Mouse (Mus musculus) lung, postnatal 36 days (tissue): ENCODE results near the gene Rbfox1.

Experiments used
- DNase-seq: peaks from one replicate; pipeline ENCODE4 v3.0.0; 2022; ENCODE audit warnings: mixed read lengths

Rbfox1 gene

DNA sequence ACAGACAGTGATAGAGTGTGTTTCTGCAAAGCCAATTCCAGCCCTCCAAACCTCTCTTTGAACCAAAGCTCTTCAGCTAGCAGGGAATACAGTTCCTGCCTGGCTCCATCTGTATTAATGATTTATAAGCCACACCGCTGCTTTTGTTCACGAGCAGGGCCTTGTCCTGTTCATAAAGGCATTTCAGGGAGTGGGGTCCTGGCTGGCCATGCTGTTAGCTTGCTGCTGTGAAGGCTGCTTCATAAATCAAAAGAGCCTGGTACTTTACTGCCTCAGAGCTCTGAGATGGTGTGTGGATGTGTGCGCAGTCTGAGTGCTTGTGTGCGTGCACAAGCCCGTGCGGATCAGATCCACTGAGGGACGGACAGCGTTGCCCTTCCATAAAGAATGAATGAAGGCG is 1165.8 kb downstream of the Rbfox1 start:
- DNase-seq, result no peak

DNA sequence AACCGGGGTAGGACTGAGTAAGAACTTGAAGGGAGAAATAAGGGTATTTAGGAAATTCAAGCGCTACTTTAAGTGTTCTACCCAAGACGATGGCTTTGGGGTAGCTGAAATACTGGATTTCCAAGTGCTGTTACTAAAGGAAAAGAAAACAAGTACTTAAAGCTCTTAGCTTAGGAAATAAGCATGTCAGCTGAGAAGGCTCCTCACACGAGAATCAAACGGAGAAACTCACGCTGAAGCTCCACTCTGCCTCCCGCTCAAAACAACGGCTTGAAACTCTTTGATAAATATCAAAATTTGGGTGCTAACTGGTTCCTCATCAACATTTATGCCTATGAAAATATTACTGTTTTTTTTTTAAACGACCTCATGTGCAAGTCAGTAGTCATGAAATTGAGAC is 1166.8 kb downstream of the Rbfox1 start:
- no peak for DNase-seq

DNA sequence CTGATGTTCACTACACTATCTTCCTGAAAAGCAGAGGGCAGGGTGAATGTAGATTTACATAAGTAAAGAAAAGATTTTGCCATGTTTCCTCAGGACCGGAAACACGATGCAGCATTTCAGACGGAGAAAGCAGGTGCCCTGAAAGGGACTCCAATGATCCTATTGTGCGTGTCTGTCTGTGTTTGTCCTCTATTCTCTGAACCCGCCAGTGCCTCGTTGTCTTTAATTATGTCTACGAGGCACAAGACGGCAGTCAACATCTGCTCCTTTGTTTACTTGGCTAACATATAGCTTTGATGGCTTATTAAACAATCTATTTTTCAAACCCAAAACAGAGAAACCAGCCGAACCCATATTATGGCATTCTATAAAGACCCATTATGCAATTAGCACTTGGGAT is 1167.3 kb downstream of the Rbfox1 start:
- DNase-seq, result no peak

DNA sequence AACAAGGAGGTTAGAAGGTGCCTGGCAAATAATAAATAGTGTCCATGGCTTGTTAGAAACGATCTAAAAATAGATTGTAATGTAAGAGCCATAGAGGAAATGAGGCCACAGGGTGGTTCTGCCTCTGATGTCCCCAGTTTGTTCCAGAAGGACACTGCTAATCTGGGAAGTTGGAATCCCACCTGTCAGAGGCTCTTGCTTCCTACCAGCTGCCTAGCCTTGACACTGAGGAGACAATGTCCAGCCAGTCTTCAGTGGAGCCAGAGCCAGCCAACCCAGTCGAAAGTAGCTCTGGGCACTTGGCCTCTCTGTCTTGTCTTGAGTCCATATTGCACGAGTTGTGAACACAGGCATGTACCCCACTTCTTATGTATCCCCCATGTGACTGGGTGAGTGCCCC is 1172.6 kb downstream of the Rbfox1 start:
- DNase-seq, result no peak

DNA sequence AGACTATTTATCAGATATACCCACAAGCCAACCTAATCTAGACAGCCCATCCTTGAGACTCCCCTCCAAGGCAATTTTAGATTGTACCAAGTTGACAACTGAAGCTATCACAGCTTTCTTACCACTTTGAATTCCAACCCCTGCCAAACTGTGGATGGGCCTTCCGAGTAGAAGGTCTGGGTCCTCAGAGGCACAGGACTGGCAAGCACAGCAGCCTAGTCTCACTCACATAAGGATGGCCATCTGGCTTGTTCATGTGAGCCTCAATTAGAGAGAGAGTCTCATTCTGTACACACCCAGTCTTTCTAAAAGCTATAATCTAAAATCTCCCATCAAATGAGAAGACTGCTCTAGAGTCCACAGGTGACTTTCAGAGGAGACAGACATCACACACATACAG is 1173.4 kb downstream of the Rbfox1 start:
- DNase-seq, result no peak

DNA sequence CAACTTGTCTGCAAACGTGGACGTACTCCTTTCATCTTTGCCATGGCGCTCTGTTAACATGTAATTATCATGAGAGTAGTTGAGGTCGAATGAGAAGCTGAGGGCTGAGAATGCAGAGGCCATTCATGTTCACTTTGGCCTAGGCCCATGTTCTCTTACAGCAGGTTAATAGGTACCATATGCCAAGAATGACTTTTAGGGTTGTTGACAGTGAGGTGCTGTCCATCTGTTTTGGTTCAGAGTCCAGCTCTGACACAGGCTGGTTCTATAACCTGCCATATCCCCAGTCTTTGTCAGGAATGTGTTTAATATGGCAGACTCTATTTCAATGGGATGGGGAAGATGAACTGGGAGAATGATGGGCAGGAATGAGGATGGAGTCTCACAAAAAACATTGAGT is 1174.4 kb downstream of the Rbfox1 start:
- DNase-seq, result no peak

DNA sequence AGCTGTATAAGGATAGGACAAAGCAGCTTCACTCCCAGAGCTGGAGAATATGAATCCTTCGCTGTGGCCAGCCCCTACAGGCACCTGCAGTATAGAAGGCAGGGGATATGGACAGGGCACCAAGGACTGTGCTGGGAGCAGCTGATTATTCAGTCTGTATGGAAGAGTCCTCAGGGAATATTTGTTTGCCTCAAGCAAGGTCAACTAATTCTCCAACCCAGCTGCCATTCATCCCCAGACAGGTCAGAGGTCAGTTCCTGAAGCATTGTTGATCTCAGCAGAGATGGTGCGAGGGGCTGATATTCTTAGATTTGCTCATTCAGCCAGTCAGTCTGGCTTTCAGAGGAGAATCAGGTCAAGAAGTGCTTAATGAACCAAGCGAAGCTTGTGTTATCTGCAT is 1175.7 kb downstream of the Rbfox1 start:
- DNase-seq, result no peak

DNA sequence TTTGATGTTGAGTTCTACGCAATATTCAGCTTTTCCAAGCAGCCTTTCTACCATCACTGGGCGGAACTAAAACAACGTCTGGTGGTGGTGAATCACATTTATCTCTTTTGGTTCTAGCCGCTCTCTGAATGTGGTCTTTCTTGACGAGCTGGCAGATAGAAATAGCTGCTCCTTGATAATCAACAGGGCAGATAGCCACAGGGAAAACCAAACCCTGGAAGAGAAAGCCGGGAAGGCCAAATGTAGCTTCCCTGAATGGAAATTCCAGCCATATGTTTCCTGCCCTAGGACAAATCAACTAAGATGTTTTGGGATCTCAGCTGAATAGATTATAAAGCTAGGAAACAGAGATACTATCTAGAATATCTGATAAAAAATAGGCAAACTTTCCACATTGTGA is 1177.4 kb downstream of the Rbfox1 start:
- DNase-seq, result no peak

DNA sequence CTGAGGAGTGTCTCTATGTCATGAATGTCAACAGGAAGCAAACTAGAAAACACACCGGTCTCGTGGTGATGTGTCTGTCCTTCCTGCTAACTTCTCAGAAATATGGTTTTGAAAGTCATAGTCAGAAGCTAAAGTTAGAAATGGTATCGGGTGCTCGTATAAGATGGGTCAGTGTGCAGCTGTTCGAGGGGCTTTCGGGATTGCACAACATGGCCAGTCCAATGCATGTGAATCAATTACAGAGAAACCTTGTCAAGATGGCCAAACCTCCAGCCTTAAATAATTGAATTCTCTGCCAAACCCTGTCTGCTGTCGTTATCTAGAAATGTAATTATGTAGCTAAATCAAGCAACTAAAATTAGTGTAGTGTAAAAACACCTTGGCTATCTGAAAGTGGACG is 1182.0 kb downstream of the Rbfox1 start:
- no peak for DNase-seq

DNA sequence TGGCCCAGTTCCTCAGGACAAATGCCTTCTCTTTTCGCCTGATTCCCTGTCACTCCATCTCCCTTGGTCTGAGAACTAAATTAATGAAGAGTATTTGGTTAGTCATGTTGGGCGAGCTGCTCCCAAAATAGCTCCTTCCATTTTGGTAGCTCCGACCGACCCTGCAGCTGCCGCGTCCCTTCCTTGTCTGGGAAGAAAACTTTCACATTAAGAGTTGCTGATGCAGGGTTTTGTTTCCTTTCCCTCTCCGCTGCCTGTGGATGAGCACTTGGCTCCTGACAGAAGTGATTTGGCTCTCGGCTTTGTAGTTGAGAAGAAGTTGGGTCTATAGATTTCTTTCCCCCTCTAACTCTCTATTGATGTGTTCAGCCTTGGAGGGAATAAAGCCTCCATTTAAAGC is 1184.4 kb downstream of the Rbfox1 start:
- DNase-seq, result no peak

DNA sequence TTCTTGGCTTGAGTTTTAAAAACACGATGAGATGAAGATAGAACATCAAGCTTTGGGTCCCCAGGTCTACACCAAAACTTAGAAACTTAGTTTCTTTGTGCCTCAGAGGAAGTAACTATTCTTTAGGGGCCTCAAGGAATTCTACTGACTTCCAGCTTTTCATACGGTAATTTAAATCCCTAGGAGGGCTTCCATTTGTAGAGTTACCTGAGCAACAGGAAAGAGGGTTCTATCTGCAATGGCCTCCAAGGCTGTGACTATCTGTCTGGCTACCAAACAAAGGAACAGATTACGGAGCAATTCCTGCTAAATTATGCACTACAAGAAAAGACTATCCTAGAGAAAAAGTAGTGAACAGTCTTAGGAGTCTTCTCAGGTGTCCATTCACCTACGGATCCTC is 1189.6 kb downstream of the Rbfox1 start:
- DNase-seq, result no peak

DNA sequence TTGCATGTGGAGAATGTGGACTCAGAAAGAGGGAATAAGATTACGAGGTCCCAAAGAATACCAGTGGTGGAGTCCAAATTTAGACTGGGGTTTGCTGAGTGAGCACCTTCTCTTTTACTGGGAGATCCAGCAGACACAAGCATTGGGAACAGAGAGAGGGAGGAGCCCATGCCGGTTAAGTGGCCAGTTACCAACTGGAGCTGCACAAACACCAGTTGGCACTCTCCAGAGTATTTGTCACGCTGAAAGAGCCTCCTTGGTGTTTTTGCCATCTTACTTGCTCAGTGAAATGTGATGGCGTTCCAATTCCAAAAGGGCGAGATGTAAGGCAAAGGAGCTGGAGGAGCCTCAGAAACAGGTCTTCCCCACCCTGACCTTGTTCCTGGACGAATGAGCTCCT is 1190.6 kb downstream of the Rbfox1 start:
- DNase-seq, result no peak

DNA sequence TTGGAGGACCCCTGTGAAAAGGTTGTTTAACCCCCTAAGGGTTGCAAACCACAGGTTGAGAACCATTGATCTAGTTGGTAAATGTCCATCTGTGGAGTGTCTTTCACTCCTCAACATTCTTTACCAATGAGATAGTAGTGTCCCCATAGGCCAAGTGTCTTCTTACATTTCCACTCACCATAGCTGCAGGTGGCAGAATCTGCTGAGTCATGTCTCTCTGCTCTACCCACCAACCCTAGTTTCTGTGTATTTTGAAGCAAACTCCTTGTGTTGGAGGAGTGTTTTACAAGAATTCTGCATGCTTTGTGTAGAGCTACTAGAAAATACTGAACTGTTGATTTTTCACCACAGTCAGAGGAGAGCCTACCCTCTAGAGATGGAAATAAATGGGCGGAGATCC is 1191.2 kb downstream of the Rbfox1 start:
- DNase-seq, result no peak

DNA sequence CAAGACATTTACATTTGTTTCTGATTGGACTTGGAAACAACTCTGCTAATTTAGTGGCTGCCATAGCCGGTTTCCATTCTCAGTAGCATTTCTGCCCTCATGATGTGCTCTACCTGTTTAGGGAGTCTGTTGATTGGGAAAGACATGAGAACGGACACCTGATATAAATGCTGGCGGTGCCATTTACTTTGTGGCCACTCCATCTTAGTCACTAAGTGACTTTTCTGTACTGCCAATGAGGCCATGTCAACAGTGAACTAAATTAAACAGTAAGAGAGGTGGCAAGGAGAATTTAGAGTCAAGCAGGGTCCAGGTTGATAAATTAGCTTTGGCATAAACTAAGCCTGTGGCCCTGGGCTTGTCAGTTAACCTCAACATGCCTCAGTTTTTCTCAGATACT is 1191.6 kb downstream of the Rbfox1 start:
- DNase-seq, result no peak

DNA sequence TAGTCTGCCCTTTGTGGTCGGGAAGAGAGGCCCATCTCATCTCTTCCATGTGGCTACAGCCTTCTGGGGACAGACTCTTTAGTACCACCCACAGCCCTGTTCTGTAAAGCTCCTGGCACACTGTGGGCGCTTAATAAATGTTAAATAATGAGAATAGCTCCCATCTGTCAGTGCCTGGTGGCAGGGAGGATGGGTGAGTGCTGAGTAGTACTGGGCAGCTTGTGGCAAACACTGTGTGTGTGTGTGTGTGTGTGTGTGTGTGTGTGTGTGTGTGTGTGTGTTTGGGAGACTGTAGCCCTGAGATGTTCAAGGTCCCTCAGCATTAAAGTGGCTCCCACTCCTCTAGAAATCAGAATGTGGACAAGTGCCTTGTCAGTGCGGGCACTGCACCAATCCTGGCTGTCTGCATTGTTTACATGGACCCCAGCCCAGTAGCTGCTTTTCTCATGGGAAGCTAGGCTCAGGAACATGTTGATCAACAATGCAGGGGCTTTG is 1196.0 kb downstream of the Rbfox1 start:
- DNase-seq, result no peak

DNA sequence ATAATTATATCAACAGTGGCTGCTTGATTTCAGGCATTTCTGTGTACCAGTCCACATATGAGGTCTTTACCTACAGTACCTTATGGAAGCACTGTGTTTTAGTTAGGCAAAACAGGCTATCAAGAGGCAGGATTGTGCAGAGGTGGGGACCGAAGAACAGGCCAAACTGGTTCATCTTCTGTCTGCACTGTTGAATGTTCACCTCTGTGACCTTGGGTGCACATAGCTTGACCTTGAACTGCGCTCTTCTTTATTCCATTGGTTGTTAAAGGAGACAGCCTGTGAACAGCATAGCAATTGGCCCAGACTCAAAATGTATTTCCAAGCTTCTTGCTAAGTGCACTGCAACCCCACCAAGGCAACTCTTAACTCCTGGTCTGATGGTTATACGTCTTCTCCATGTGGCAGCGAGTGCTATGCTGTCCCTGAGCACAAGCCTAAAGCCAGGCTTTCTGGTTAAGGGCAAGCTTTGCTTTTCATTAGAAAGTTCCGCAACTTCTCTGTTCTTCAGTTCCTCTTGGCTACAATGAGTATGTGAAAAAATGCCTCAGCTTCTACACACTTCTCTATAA is 1196.6 kb downstream of the Rbfox1 start:
- no peak for DNase-seq

DNA sequence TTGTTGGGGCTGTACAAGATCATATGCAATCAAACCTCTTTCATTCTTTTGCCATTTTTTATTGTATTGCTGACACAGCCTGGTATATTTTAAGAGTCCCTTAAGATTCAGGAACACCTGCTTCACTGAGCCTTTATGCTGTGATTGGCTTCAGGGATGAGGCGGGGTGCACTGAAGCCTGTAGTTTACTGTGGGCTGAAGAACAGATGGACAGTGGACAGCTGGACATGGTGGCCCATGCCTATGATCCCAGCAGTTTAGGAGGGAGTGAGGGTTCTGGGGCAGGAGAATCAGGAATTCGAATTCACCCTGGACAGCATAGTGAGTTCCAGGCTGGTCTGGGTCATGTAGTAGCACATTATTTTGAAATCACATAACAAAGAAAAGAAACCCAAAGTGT is 1198.8 kb downstream of the Rbfox1 start:
- DNase-seq, result no peak

DNA sequence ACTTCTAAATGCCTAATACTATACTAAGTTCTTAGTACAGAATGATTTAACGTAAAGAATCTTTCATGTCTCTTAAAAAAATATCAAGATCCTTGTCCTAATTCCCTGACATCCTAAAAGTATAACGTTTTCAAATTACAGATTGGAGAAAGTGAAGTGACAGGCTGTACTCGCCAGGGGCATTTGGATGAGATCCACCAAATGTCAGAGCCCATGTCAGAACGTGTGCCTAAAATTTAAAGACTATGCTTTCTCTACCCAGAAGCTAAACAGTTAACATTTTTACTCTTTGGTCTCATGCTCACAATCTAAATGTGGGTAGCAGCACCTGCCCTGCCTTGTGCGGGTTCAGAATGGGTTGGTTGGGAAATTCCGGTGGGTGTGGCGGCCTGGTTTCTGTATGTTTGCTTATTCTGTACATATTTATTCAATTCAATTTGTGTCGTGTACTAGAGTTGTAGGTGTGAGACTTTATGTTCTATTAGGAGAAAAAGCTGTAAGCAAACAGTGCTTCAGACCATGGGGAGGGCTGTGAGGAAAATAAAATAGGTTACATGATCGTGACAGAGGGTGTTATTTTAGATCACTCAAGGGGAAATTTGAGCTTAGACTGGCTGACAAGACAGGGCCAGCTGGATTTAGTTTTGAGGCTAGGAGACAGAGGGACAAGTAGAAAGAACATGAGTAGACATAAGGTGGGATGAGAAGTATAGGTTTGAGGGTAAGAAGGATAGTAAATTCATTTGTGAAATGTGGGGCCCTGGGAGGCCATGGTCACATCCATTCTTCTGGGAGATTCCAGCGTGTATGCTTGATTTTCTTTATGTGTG is 1203.7 kb downstream of the Rbfox1 start:
- DNase-seq, result peak; percentile 23

DNA sequence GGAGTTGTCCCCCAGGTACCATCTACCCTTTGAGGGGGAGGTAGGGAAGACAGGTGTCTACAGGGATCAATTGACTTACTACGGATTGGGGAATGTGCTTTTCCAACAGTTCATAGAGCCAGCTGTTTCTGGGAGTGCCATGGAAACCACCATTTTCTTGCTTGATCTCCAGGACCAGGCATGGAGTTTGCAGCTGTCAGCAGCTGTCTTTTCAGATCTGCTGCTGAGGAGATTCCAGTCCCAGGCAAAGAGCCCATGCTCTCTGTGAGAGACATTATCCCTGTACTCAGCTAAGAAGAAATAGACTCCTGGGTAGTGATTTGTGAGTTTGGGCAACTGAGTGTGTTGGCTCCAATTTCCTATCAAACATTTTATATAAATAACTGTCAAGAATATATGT is 1204.3 kb downstream of the Rbfox1 start:
- peak; percentile 35 for DNase-seq

DNA sequence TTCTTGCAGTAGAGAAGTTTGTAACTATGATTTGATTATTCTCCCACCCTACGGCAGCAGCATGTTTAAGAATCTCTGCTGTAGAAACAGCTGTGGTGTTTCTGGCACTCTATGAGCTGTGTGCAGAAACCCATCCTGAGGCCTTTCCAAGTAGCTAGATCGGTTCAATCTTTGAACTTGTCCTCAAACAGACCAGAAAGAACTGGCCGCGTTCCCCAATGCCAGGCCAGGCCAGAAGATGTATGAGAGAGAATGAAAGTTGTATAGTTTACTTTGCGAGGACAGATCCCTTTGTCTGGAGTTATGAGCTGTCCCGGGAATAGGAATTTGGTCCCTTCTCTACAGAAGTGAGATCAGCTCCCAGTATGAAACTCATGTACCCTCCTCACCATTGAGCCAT is 1205.0 kb downstream of the Rbfox1 start:
- DNase-seq, result peak; percentile 35

DNA sequence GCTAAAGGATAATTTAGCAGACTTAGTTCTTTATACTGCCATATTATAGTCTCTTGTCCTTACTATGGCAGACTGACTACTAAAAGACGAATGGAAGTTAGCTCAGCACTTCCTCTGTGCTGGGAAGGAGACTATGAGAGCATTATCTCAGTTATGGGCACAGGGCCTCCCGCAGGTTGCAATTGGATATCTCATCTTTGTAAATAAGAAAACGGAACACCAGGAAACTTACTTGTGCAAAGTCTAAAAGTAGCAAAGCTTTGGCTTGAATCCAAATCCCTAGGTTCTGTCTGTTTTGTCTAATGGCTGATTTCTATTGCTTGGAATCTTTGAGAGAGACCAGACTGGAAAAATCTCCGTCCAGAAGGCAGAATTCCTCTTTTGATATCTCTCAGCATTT is 1207.7 kb downstream of the Rbfox1 start:
- no peak for DNase-seq

DNA sequence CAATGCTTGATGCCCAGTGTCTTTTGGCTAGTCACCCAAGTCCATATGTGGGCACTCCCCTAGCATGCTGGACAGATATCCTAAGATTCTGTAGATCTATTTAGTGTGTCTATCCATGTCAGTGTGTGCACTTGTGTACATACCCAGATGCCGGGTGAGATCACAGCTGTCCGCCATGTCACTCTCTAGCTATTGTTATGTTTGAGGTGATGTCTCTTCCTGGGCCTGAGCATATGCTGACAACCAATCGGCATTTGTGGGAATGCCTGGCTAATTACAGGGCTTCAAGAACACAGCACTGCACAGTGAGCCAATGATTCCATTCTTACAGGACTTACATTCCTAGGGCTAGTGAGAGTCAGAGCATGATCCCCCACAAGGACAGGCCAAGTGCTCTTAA is 1208.5 kb downstream of the Rbfox1 start:
- no peak for DNase-seq

DNA sequence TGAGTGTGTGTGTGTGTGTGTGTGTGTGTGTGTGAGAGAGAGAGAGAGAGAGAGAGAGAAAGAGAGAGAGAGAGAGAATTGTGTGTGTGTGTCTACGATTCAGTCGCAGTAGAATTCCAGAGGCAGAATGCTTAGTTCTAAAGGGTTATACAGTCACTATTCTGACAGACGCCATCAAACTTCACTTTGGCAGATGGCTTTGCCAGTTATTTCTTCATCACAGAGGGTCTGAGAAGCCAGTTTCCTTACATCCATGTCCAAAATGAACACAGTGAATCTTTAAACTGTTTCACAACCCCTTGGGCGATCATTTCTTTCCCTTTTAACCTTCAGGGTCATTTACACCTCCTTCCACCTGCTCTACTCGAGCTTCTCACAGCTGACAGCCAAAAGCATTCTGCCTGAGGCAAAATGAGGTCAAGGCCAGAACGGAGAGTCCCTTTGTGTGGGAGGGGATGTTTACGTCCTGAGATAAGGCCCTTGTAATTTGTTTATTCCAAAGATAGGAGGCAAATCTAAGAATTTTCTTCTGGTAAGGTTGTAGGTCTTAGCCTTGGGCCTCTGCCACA is 1209.1 kb downstream of the Rbfox1 start:
- peak; percentile 46 for DNase-seq

DNA sequence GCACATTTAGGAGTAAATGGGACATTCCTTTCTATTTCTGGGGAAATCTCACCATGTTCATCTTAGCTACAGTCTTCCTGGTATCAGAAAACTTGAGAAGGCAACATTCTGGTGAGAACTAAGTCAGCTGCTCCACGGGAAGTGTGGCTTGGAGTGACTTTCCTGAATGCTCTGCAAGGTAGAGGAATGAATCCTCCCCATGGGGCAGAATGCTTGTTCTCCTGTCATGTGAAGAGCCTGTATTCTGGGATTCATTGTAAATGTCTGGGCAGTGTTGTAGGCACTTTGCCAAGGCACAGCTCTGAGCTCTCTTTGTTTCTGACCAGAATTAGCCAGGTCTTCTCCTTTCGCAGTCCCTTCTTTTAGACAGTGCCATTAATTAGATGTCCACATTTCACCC is 1211.9 kb downstream of the Rbfox1 start:
- DNase-seq, result no peak
